Mouse (Mus musculus) adrenal gland, postnatal 14 days (tissue): ENCODE results near the gene Plin3. TPM values are rescaled to one million over a fixed set of nuclear protein-coding genes. Genes with fewer than 3 reads are reported as not detected.

ENCODE experiments used
- DNase-seq: peaks from one replicate; pipeline ENCODE4 v3.0.0; 2021; ENCODE audit warnings: mixed read lengths
- total RNA-seq: library from RNA; stranded (reverse); gene quantifications from 2 replicates; pipeline ENCODE4 v1.2.3, GENCODE M21; 2021

Gene Plin3
- total RNA-seq, 1 experiment from 2014 or later: 76.9 TPM

GRCm38 (mm10) chr17:56302363-56302996 lies 9.8 kb upstream of the Plin3 start:
- peak; percentile 81 for DNase-seq

GRCm38 (mm10) chr17:56300186-56300585 lies 7.5 kb upstream of the Plin3 start, which contains the start of gene Arrdc5:
Arrdc5 (minus strand) TSS chr17:56300286.
- DNase-seq: no peak

DNA sequence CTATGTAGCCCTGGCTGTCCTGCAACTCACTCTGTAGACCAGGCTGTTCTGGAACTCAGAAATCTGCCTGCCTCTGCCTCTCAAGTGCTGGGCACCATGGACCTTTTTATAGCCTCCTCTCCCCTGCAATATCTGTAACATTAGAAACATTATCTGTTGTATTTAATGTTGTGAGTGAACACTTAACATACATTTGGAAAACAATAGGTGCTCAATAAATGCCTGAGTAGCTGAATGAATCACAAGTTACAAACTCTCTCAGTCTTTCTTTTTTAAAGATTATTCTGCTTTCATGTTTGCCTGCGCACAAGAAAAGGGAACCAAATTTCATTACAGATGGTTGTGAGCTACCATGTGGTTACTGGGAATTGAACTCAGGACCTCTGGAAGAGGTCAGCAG lies 5.6 kb upstream of the Plin3 start:
- no peak for DNase-seq

- DNase-seq: no peak
Observed at GRCm38 (mm10) chr17:56296201-56296600, 3.5 kb upstream of the Plin3 start.

- no peak for DNase-seq
Observed at GRCm38 (mm10) chr17:56294241-56294640, 1.6 kb upstream of the Plin3 start.

- no peak for DNase-seq
Observed at GRCm38 (mm10) chr17:56293291-56293690, 618 bp upstream of the Plin3 start.

GRCm38 (mm10) chr17:56291826-56292475 lies 722 bp downstream of the Plin3 start:
- DNase-seq: no peak

DNA sequence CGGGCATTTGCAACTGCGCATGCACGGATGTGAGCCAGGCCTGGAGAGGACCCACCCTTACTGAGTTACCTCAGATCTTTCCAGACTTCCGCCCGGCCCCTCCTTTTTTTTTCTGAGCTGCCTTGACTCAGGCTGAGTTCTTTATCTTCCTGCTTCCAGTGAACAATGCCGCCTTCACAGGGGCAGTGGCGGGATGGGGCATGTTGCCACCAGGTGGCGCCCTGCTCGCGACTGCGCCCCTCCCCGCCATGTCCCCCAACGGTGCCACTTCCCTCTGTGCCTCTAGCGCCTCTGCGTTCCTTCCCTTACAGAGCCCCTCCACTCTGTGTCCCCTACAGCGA lies 1.5 kb downstream of the Plin3 start:
- peak; percentile 96 for DNase-seq

DNA sequence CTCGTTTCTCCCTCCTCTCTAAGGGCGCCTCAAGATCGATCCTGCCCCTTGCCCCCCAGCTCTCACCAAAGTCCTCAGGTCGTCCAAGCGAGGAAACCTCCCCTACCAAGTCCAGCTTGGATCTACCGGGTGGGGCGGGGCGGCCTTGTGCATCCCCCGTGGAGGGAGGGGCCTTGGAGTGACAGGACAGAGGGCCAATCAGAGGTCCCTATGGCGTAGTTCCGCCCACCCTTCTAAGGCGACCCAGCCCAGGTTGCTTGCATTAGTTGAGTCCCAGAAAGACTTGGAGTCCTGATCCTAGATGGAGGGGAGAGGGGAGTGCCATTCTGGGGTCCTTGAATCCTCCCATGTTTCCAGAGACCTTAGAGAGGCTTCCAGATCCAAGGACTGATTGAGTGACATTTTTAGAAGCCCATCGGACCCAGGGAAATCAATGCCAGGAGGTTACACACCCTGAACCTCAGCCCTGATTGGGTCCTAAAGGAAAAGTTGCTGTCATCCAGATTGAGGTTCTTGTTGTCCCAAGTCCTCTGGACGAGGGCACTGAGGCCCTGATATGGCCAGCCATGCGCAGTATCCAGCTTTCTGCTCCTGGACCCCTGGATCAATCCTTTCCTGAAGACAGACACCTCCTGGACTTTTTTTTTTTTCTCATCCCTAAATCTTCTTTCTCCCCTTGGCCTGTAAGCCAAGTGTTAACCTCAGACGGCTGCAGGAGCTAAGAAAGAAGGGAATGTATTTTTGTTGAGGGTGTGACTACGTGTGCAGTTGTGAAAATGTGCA lies 2.1 kb downstream of the Plin3 start:
- peak; percentile 99 for DNase-seq

- DNase-seq: peak; percentile 72
Observed at GRCm38 (mm10) chr17:56289371-56290331, 3.0 kb downstream of the Plin3 start.

GRCm38 (mm10) chr17:56288866-56289265 lies 3.8 kb downstream of the Plin3 start:
- DNase-seq: no peak

DNA sequence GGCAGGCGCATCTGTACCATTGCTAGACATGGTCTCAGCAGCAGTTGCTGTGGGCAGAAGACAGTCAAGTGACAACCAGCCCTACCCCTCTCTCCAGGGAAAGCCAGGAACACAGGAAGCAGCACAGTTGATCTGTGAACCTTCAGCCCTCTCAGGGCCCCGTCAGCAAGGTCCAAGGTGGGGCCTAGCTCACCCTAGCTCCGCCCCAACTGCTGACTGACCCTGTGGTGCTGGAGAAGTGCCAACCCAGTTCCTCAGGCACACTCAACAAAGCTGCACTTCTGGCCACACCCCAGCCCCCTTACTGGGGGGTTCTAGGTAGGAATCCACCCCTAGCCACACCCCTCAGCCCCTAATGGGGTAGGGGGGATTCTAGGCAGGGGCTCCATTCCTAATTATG lies 4.8 kb downstream of the Plin3 start:
- DNase-seq: peak; percentile 85

DNA sequence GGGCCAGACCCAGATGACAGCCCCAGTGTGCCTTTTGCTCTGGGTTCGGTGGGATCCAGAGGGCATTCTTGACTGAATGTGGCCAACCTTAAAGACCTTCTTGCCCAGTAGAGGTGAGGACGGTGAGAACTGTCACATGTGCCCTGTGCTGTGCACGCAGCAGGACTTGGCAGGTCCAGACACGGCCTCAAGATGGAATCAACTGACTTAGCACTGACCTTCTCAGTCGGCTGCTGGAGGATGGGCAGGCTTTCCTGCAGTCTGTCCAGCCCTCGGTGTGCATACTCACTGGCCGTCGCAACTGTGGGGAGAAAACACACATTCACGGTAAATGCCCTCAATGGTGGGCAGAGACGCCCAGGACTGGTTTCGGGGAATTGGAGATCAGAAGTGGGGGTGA lies 6.7 kb downstream of the Plin3 start:
- DNase-seq: no peak

- no peak for DNase-seq
Observed at GRCm38 (mm10) chr17:56283316-56283715, 9.4 kb downstream of the Plin3 start.

DNA sequence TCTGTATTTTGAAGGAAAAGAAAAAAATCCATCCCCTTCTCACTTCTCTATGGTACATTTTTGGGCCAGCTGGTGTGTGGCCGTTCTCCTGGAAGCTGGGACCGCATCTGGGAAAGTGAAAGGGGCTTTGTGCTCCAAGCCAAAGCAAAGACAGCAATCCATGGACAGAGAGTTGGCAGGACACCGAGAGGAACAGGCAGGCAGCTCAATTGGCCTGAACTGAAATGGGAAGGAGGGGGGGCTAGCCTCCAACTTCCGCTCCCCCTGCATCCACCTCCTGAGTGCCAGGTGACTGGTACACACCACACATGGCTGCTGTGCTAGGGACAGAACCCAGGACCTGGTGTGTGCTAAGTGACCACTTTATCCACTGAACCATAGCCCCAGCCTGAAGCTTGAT lies 9.9 kb downstream of the Plin3 start:
- no peak for DNase-seq

GRCm38 (mm10) chr17:56281193-56281592 lies 11.5 kb downstream of the Plin3 start:
- peak; percentile 40 for DNase-seq

GRCm38 (mm10) chr17:56279481-56280155 lies 13.1 kb downstream of the Plin3 start:
- peak; percentile 73 for DNase-seq

DNA sequence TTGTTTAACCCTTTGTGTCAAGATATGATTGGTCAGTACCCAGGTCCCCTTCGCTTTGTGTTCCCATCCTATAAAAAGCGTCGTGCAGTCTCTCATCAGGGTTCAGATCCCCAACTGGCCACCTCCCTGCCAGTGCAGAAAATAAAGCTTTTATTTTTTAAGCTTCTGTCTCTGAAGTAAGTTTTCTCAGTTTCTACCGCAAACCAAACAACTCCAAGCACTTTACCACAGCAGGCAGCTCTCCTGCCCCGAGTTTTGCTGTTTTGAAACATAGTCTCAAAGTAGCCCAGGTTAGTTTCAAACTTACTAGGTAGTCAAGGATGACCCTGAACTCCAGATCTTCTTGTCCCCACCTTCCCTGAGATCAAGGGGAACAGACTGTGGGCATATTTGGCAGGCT lies 14.3 kb downstream of the Plin3 start:
- DNase-seq: no peak

DNA sequence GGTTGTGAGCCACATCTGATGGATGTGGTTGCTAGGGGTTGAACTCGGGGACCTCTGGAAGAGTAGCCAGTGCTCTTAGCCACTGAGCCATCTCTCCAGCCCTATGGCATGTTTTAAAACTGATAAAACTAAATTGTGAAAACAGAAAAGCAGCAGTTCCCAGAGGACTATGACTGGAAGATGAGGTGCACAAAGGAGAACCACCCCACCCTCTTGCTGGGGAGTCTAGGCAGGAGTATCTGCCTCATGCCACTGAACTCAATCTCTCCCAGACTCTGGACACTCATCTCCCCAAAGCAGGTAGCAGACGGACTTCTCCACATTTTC lies 15.1 kb downstream of the Plin3 start:
- no peak for DNase-seq

DNA sequence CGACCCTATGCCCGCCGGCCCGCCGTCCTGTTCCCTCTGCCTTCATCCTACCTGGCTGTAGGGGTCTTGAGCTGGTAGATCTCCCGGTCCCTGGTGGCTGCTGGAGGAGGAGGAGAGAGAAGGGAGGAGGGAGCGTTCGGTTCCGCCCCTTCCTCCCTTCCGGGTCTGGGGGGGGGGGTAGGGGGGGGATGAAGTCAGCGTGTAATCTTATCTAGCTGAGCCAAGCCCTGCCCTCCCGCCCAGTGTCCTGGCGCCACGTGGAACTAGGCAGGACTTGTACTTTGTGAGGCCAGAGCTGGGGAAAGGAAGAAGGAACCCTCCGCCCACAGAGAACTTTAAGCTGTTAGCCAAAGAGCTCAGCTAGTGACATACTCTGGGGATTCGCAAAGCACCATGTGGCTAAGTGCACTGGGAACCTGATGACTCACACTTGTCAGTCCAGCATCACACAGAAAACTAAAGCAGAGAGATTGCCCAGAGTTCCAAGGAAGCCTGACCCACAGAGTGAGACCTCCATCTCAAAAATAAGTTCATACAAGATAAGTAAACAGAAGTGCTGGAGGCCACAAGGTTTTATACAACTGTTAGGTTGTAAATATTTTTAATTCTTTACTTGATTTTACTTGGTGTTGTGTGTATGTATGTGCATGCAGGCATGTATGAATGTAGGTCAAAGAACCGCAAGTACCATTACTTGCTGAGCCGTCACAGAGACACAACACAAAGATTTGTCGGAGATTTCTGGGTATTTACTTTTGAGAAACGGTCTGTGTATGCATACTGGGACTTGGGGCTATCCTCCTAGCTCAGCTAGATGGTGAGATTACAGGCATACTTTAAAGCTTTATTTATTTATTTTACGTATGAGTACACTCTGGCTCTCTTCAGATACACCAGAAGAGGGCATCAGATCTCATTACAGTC lies 15.8 kb downstream of the Plin3 start, which contains the start of gene Ticam1:
Gene Ticam1 (minus strand): TSS at position 144 of the 924 bp plus-strand sequence.
- peak; percentile 95 for DNase-seq
